Mouse (Mus musculus): ENCODE results near the gene P3h1. TPM values are rescaled to one million over a fixed set of nuclear protein-coding genes. Genes with fewer than 3 reads are reported as not detected.
"Not testable (repeated sequence)": the region's sequence is repeated elsewhere in the genome, so short reads cannot be mapped to it uniquely, and the experiment has no call there.

Gene P3h1
- total RNA-seq, 2 experiments from 2014 or later: 7.7 to 8.5 TPM

- no peak for DNase-seq (ENCODE audit: low spot score in 2 of 2)
These were observed 33.9 kb downstream of the P3h1 start for GRCm38 (mm10) chr4:119266606-119267005.

GRCm38 (mm10) chr4:119274627-119275026 is 41.9 kb downstream of the P3h1 start:
- DNase-seq (ENCODE audit: low spot score in 2 of 2): no peak

- DNase-seq (ENCODE audit: low spot score in 2 of 2): no peak
These were observed 42.5 kb downstream of the P3h1 start for GRCm38 (mm10) chr4:119275226-119275625.

DNA sequence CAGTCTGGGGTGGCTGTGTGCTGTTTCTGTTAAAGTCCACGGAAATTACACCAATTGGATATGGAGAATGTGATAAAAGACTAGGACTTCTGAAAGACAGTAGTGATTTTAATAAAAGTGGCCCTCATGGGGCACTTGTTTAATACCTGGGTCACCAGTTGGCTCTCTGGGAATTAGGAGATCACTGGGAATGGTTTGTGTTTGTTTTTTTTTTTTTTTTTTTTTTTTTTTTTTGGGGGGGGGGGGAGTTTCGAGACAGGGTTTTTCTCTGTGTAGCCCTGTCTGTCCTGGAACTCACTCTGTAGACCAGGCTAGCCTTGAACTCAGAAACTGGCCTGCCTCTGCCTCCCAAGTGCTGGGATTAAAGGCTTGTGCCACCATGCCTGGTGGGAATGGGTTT is 43.0 kb downstream of the P3h1 start:
- no peak for DNase-seq (ENCODE audit: low spot score in 2 of 2)

GRCm38 (mm10) chr4:119278784-119279183 is 46.1 kb downstream of the P3h1 start:
- not testable (repeated sequence) for DNase-seq (ENCODE audit: low spot score in 2 of 2)

DNA sequence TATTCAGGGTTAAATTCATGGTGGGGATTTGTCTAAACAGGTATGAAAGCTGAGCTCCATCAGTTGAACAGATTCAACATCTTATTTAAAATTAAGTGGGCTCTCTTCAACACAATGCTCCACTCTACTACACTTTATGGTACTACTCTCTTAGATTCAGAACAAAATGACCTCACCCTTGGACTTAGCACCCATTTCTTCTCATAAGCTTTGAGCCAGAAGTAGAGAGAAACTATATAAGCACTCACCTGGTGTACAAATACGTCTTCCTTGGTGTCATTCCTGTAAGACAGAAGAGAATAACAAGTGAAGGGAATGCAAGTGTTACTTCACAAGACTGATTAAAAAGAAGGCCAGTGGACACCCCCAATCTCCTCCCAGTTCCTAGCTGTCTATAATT is 52.1 kb downstream of the P3h1 start:
- no peak for DNase-seq (ENCODE audit: low spot score in 2 of 2)

- no peak for DNase-seq (ENCODE audit: low spot score in 2 of 2)
These were observed 52.6 kb downstream of the P3h1 start for GRCm38 (mm10) chr4:119285336-119285735.

DNA sequence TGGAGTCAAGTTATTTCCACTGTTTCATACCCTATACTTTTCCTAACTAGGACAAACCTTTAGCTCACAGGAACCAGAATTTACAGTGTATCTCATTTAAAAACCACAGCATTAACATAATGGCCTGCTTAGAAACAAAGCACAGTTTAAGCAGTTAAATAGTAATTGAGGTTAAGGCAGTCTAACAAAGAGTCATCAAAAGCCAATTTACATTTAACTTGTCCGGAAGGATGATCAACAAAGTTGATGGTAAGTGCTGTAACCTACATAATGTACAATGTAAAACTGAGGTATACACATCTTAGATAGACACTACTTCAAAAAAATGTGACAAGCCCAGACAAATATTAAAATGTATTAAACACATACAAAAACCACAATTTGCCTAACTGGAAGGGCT is 59.2 kb downstream of the P3h1 start:
- no peak for DNase-seq (ENCODE audit: low spot score in 2 of 2)

GRCm38 (mm10) chr4:119292771-119293573 is 60.3 kb downstream of the P3h1 start:
- DNase-seq (ENCODE audit: low spot score in 2 of 2): peak; percentile 36 to 66

- DNase-seq (ENCODE audit: low spot score in 2 of 2): peak; percentile 9 to 12
These were observed 61.0 kb downstream of the P3h1 start for GRCm38 (mm10) chr4:119293574-119294258.

DNA sequence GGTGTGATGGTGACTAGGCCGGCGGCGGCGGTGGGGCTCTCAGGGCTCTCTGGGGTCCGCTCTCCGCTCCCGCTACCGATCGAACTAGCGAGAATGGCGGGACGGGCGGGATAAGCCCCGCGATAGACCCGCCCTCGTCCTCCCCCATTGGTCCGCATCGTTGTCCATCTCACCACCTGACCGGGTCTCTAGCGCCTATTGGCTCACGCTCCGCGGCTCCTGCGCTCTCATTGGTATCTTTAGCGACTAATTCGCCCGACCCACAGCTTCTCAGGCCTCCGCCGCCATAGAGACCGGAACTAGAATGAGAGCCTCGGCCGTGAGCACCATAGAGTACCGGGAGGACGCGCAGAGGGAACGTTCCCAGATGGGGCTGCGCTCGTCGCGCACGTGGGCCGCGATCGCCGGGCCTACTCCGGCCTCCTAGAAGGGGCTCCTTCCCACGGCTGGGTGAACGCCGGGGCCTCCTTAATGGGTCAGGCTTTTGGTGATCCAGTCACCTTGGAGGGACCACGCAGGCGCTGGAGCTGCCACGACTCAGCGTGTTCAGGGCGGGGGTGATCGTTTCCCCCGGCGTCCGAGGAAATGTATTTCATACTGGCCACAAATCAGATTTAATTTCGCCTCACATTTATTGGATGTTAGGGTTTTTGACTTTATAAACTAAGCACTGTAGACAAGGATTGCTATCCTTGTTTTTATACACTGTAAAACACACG is 61.9 kb downstream of the P3h1 start, which contains the start of gene Ybx1:
Ybx1 (minus strand) TSS at position 190 of the 719 bp plus-strand sequence.
- peak; percentile 99 to 100 for DNase-seq (ENCODE audit: low spot score in 2 of 2)

DNA sequence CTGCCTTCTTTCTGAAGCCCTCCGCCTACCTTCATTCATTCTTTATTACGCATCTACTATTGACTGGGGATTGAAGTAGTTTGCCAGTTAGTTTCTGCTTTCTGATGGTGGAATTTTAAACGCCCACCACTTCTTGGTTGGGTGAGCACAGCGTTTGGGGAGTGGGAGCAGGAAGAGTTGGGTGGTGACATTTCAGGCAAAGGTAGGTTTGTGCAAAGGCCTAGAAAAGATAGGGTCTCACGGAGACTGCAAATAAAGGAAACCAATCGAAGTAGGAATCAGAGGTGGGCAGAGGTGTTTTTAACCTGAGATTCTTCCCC is 62.4 kb downstream of the P3h1 start:
- no peak for DNase-seq (ENCODE audit: low spot score in 2 of 2)

DNA sequence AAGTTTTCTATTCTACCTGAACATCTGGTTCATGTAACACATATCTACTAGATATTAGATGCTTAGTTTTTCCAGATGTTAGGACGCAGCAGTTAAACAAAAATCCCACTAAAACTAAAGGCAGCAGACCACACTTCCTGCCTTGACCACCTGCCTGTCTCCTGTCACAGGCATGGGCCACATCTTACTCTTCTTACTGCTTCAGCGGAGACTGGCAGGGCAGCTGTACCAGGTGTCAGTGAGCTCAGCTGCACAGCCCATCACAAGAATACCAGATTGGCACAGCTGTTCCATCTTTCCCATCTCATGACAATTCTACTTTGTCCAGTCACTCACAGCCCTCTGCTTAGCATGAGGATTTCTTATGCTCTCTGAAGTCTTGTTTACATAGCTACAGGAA is 64.6 kb downstream of the P3h1 start:
- no peak for DNase-seq (ENCODE audit: low spot score in 2 of 2)

Other genes starting within 250 kb of the P3h1 start
- 10 to 100 TPM; 88.9 to 98.4 TPM for gene Slc2a1, start 124.2 kb upstream of the P3h1 start, total RNA-seq (2021)
- gene Zfp691, start 58.7 kb upstream of the P3h1 start, total RNA-seq (2021): 1 to 10 TPM; 6.8 to 8.2 TPM
- gene Ermap, start 42.9 kb upstream of the P3h1 start, total RNA-seq (2021): under 1 TPM; 0.27 to 0.43 TPM
- gene Svbp, start 37.6 kb upstream of the P3h1 start, total RNA-seq (2021): 10 to 100 TPM; 15.4 to 17.5 TPM
- under 1 TPM; 0.74 to 0.87 TPM for gene Tmem269, start 14.7 kb upstream of the P3h1 start, total RNA-seq (2021)
- gene AU022252, start 203 bp upstream of the P3h1 start, total RNA-seq (2021): 10 to 100 TPM; 29.3 to 36.5 TPM
- gene Cldn19, start 22.5 kb downstream of the P3h1 start, total RNA-seq (2021): under 1 TPM; 0.13 to 0.40 TPM
- 100 to 1,000 TPM; 242 to 255 TPM for gene Ybx1, start 61.7 kb downstream of the P3h1 start, total RNA-seq (2021)
- gene Ppih, start 87.6 kb downstream of the P3h1 start, total RNA-seq (2021): 10 to 100 TPM; 13.0 to 16.3 TPM
- gene Ccdc30, start 182.6 kb downstream of the P3h1 start, total RNA-seq (2021): 10 to 100 TPM; 23.5 to 24.0 TPM
- 1 to 10 TPM; 4.9 TPM for gene Ppcs, start 189.5 kb downstream of the P3h1 start, total RNA-seq (2021)
- under 1 TPM; 0.30 to 0.50 TPM for gene Zmynd12, start 189.9 kb downstream of the P3h1 start, total RNA-seq (2021)